Mouse (Mus musculus): ENCODE results near the gene Hist1h1t.
"Not testable (repeated sequence)": the region's sequence is repeated elsewhere in the genome, so short reads cannot be mapped to it uniquely, and the experiment has no call there.

DNA sequence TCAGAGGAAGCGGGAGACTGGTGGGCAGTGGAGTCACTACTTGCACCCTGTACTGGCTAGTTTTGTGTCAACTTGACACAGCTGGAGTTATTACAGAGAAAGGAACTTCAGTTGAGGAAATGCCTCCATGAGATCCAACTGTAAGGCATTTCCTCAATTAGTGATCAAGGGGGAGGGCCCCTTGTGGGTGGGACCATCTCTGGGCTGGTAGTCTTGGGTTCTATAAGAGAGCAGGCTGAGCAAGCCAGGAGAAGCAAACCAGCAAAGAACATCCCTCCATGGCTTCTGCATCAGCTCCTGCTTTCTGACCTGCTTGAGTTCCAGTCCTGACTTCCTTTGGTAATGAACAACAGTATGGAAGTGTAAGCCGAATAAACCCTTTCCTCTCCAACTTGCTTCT lies 7.2 kb downstream of the Hist1h1t start:
- TF ChIP-seq CTCF (IDR thresholded peaks at IDR 0.05; ENCODE audit: extremely low read depth, insufficient read length, insufficient replicate concordance, low read depth, low read length); POLR2A (IDR thresholded peaks at IDR 0.05; ENCODE audit: low read depth, low read length): not testable (repeated sequence)
